Mouse (Mus musculus) telencephalon, adult 2 months (tissue): ENCODE results near the gene Cyth4.

Experiments
- DNase-seq: peaks from one replicate; pipeline ENCODE4 v3.0.0-alpha.2; 2011; ENCODE audit warnings: low read depth, low spot score

Cyth4 gene

GRCm38 (mm10) chr15:78596914-78597313 lies at the start of gene Cyth4:
Gene Cyth4, plus strand, starts transcription at chr15:78597047.
- no peak for DNase-seq

- no peak for DNase-seq
These were observed 49.2 kb upstream of the Cyth4 start for GRCm38 (mm10) chr15:78547415-78548335.

GRCm38 (mm10) chr15:78548336-78548665 lies 48.5 kb upstream of the Cyth4 start:
- no peak for DNase-seq

- DNase-seq, result no peak
These were observed 48.1 kb upstream of the Cyth4 start for GRCm38 (mm10) chr15:78548711-78549110.

DNA sequence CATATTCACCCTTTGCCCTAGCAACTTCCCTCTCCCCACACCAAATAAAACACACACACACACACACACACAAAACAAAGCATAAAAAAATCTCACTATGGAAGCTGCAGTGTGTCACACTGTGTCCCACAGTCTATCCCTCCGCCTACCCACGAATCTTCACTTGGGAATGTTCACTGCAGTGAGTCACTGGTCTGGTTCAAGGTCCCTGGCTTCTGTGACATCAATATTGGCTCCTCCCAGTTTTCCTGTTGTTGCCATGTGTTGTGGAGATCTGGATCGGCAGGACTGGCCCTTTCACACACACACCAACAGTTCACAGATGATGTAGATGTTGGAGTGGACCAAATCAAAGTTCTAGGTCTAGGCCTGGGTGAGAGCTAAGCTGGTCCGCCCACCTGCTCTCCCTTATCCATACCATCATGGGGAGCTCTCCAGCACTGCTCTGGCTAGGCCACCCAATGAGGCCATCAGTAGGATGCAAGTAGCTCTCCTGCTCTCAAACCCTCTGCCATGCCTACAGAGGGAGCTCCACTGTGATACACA lies 47.6 kb upstream of the Cyth4 start:
- DNase-seq, result no peak

- DNase-seq, result peak; percentile 54
These were observed 42.1 kb upstream of the Cyth4 start for GRCm38 (mm10) chr15:78554545-78555313.

GRCm38 (mm10) chr15:78557693-78558535 lies 38.9 kb upstream of the Cyth4 start:
- DNase-seq, result no peak

DNA sequence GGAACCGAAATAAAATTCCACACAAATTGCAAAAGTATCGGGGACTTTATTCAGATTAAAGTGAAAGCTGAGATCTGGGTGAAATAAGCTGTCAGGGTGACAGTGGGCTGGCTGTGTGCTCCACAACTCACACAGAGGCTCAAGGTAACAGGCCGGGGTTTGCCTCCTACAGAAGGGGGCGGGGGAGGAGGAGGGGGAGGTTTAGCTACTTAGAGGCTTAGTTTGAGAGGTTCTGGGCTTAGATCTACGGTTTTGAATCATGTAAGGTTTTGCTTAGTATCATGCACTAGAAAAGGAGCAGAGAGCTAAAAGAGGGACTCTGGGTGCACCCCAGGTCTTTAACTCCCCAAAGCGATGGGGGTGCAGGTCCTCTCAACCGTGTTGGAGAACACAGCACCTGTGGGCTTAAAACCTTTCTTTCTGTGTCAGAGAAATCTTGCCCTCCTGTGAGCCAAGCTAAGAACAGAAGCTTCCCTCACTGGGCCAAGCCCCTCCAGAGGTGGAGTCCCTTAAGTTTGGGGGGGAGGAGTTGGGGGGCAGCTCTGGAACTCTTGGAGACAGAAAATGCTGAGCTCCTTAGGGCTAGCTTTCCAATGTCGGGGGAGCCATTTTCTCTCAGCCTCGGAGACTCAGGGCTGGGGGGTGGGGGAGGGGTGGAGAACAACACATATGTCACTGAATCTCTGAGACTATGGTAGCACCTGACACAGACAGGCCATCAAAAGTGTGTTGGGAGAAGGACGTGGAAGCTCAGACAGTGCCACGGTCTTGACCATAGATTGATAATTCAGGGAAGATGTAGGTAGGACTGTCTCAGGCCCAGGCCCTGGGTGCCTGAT lies 37.5 kb upstream of the Cyth4 start:
- DNase-seq, result no peak

GRCm38 (mm10) chr15:78563344-78563743 lies 33.5 kb upstream of the Cyth4 start:
- DNase-seq, result no peak

DNA sequence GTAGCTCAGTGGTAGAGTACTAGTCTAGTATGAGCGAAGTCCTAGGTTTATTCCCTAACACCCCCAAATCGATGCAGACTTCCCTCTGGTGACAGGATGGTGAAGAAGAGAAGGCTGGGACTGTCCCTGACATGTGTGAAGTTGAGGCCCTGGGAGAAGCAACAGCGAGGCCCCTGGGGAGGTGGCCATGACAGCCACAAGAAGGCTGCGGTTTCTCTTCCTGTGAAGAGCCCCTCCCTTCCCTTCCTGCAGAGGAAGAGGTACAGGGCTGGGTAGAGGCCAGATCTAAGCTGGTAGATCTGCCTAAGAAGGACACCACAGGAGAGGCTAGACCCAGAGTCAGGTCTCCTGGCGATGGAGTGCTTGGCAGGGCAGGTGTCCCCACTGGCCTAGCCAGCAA lies 32.9 kb upstream of the Cyth4 start:
- no peak for DNase-seq

DNA sequence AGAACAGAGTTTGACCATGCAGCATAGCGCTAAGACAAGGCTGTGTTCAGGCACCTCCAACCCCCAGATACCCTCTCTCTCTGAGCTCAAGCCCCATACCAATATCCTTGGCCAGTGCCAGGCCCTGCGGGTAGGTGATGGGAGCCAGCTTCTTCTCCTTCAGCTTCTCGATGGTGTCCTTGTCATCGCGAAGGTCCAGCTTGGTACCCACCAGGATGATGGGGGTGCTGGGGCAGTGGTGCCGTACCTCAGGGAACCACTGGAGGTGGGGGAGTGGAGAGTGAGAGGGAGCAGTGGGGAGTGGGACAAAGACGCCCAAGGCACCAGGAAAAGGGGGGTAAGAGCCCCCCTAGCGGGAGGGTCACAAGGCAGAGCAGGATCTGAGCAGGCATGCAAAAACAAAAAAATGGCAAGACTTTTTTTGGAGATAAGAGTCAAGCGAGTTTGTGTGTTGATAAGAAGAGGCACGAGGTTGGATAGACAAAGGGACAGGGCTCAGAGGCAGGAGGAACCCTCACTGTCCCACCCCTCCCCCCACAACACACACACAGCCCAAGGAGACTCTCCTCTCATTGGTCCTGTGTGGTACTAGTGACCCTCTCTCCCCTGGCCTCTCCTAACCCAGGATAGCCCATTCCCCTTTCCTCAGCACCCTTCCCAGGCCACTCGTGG lies 31.9 kb upstream of the Cyth4 start:
- DNase-seq, result no peak

DNA sequence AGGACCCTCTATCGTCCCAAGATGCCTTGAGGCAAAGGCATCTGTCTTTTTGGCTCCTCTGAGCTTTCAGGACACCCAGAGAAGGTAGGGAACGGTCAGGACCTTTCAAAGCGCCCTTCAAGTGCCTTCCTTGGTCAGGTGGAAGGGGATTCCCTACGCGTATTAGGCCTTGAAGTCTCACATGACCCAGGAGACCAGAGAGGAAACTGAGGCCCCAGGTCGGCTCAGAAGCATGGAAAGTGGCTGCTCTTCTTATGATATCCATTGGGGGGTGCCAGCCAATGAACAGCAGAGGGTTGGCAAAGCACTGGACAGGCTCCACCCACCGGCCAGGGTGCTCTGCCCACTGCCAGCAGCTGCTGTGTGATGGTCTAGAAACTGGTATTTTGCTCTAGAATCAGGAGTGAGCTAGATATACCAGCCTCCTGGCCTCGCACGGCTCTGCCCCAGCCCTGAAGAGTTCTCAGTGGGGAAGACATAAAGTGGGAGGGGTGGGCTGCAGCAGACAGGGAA lies 29.2 kb upstream of the Cyth4 start:
- no peak for DNase-seq

GRCm38 (mm10) chr15:78570170-78570569 lies 26.7 kb upstream of the Cyth4 start:
- no peak for DNase-seq

- DNase-seq, result no peak
These were observed 25.1 kb upstream of the Cyth4 start for GRCm38 (mm10) chr15:78571554-78572269.

GRCm38 (mm10) chr15:78572270-78572600 lies 24.6 kb upstream of the Cyth4 start:
- no peak for DNase-seq

- no peak for DNase-seq
These were observed 24.0 kb upstream of the Cyth4 start, which contains the start of gene Rac2 for GRCm38 (mm10) chr15:78572658-78573397. Gene Rac2, minus strand, starts transcription at chr15:78572783.

DNA sequence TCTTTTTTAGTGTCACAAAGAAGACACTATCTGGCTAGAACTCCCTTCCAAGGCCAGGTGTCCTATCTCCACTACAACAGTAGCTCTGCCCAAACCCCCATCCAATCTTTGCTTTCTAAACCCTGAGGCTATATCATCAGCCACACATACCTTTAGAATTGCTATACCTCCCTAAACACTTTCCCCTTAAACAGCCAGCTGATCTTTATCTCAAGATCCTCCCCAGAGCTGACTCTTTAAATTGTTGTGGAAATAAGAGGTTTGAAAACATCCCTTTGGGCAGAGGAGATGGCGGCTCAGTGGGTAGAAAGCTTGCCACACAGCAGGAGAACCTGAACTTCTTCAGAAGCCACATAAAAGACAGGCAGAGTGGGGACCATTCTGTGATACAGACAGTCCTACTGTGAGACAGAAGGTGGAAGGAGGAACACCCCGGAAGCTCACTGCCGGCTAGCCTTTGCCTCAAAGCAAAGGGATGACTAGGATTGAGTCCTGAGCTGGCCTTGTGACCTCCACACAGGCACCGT lies 20.5 kb upstream of the Cyth4 start:
- DNase-seq, result no peak

DNA sequence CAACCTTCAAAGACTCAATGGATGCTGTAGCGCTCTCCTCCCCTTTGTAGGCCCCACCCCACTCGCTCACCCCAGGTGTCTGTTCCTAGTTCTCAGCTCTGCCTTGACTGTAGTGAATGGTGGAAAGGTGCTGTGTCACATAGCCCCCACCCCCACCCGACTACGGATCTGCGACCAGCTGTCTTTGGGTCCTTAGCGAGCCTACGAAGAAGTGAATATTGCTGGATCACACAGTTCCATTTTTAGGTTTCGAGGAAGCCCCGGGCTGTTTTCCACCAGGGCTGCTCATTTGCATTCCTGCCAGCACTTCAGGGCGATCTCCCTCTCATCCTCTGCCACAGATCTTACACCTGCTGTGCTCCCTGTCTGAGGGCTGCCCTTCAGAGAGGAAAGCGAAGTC lies 13.5 kb upstream of the Cyth4 start:
- DNase-seq, result no peak
